In the genomic region with DNA sequence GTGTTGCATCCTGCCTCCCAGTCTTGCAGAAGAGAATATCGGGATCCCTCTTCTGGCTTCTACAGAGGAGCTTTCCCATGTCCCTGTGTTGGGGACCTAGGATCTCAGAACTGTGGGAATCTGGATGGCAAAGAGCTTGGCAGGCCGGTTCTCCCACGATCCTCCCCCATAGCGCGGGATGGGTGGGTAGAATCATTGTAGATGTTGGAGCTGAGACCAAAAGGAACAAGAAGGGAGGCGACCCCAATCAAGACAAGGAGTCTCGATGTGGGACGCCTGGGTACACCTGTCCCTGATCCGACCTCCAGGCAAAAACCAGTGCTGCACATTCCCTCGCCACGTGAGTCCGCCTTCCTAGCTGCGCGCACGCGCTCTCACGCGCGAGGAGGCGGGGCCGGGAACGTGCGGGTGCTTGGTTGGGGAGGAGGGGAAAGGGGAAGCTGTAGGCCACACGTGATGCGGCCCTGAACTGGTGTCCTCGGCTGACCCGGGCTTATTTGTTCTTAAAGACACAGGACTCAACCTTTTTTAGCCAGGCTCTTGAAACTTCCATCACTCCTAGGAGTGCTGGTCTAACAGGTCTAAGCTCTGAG, we compare ENCODE assay signal across 7 mouse cellular contexts. TPM values are rescaled to one million over a fixed set of nuclear protein-coding genes. Genes with fewer than 3 reads are reported as not detected.
A peak's percentile ranks its signal among the peaks of the same experiment; 100 is the strongest.
DNase-seq lines count a peak whose midpoint lies in the region; ATAC-seq and TF ChIP-seq lines count a peak whose summit lies in the region.

No protein-coding gene starts in this region.

- ATAC-seq in embryonic facial prominence, embryonic 11.5 days (replicated peaks; ENCODE audit: insufficient number of reproducible peaks, low FRiP score, low TSS enrichment, low read depth) = no peak
- peak; percentile 25 for ATAC-seq in limb, embryonic 14.5 days (ENCODE audit: low FRiP score, low read depth)
- no peak for ATAC-seq in midbrain, embryonic 16.5 days

- peak overlapping the region; percentile 56 for H3K4me3 ChIP-seq in embryonic facial prominence, embryonic 11.5 days (ENCODE audit: low read depth, low read length)
- H3K4me3 ChIP-seq in limb, embryonic 14.5 days (replicated peaks; ENCODE audit: low read length) = peak overlapping the region; percentile 63
- H3K4me3 ChIP-seq in midbrain, embryonic 16.5 days (ENCODE audit: low read depth, low read length) = peak overlapping the region; percentile 62
- H3K4me3 ChIP-seq in spleen, adult 2 months (ENCODE audit: extremely low read depth, insufficient read depth, insufficient read length) = peak overlapping the region; percentile 56

- no peaks in the 10 kb centered on the region for H3K27me3 ChIP-seq in embryonic facial prominence, embryonic 11.5 days (ENCODE audit: control insufficient read depth, insufficient read depth, low read length)
- H3K27me3 ChIP-seq in limb, embryonic 14.5 days (ENCODE audit: control insufficient read depth, insufficient read depth, low read length) = no peaks in the 10 kb centered on the region
- no peaks in the 10 kb centered on the region for H3K27me3 ChIP-seq in midbrain, embryonic 16.5 days (ENCODE audit: control insufficient read depth, insufficient read depth, low read depth, low read length)
- H3K27me3 ChIP-seq in spleen, adult 2 months (ENCODE audit: control insufficient read depth, insufficient read depth, low read length) = no peaks in the 10 kb centered on the region

- peak overlapping the region; percentile 95 for H3K4me2 ChIP-seq in embryonic facial prominence, embryonic 11.5 days (ENCODE audit: low read depth, low read length)
- peak overlapping the region; percentile 88 for H3K4me2 ChIP-seq in limb, embryonic 14.5 days (replicated peaks; ENCODE audit: low read depth, low read length, severe bottlenecking)
- peak overlapping the region; percentile 98 for H3K4me2 ChIP-seq in midbrain, embryonic 16.5 days (ENCODE audit: low read length)

- peak overlapping the region; percentile 31 for H3K27ac ChIP-seq in embryonic facial prominence, embryonic 11.5 days (replicated peaks; ENCODE audit: low read depth, low read length)
- H3K27ac ChIP-seq in limb, embryonic 14.5 days (replicated peaks; ENCODE audit: low read depth, low read length) = peak overlapping the region; percentile 74
- peak overlapping the region; percentile 60 for H3K27ac ChIP-seq in midbrain, embryonic 16.5 days (ENCODE audit: low read length)
- peak overlapping the region; percentile 84 for H3K27ac ChIP-seq in spleen, adult 2 months (ENCODE audit: insufficient read depth, low read length)

- no peaks in the 10 kb centered on the region for H3K9me3 ChIP-seq in embryonic facial prominence, embryonic 11.5 days (replicated peaks; ENCODE audit: control insufficient read depth, low read length)
- H3K9me3 ChIP-seq in limb, embryonic 14.5 days (ENCODE audit: control insufficient read depth, low read length) = no peaks in the 10 kb centered on the region
- no peaks in the 10 kb centered on the region for H3K9me3 ChIP-seq in midbrain, embryonic 16.5 days (replicated peaks; ENCODE audit: control insufficient read depth, low read length, poor library complexity, severe bottlenecking)

- under 1% methylated on average over 27 of the region's 27 CpGs for WGBS in embryonic facial prominence, embryonic 11.5 days
- WGBS in limb, embryonic 14.5 days = 0% methylated on average over 27 of the region's 27 CpGs
- 1% methylated on average over 27 of the region's 27 CpGs for WGBS in midbrain, embryonic 16.5 days
- WGBS in spleen, adult 2 months = 0% methylated on average over 27 of the region's 27 CpGs

- peaks cover 15% of the 10 kb centered on the region for H3K4me1 ChIP-seq in embryonic facial prominence, embryonic 11.5 days (ENCODE audit: control insufficient read depth, insufficient read depth, low read length)
- H3K4me1 ChIP-seq in limb, embryonic 14.5 days (ENCODE audit: control insufficient read depth, insufficient read depth, low read length) = peaks cover 29% of the 10 kb centered on the region
- peaks cover 65% of the 10 kb centered on the region for H3K4me1 ChIP-seq in midbrain, embryonic 16.5 days (ENCODE audit: control insufficient read depth, insufficient read depth, low read length)
- H3K4me1 ChIP-seq in spleen, adult 2 months (ENCODE audit: control insufficient read depth, insufficient read depth, insufficient read length) = peaks cover 23% of the 10 kb centered on the region

- no peak for TF ChIP-seq POLR2A in limb, embryonic 14.5 days (IDR thresholded peaks at IDR 0.05; ENCODE audit: borderline replicate concordance, extremely low read depth, insufficient read depth, insufficient read length)
- peak; percentile 20; the same call in 1 of the 2 replicates for TF ChIP-seq POLR2A in spleen, adult 2 months (IDR thresholded peaks at IDR 0.05; ENCODE audit: low read depth, low read length)

- H3K36me3 ChIP-seq in embryonic facial prominence, embryonic 11.5 days (replicated peaks; ENCODE audit: control insufficient read depth, insufficient read depth, low read depth, low read length) = peaks cover 7% of the 10 kb centered on the region
- peaks cover 34% of the 10 kb centered on the region for H3K36me3 ChIP-seq in limb, embryonic 14.5 days (ENCODE audit: control insufficient read depth, insufficient read depth, low read length)
- H3K36me3 ChIP-seq in midbrain, embryonic 16.5 days (ENCODE audit: control insufficient read depth, insufficient read depth, low read length) = peaks cover 20% of the 10 kb centered on the region
- peaks cover 19% of the 10 kb centered on the region for H3K36me3 ChIP-seq in spleen, adult 2 months (ENCODE audit: control insufficient read depth, insufficient read depth, low read length)

- H3K9ac ChIP-seq in embryonic facial prominence, embryonic 11.5 days (replicated peaks; ENCODE audit: low read length) = peak overlapping the region; percentile 29
- H3K9ac ChIP-seq in limb, embryonic 14.5 days (ENCODE audit: low read depth, low read length, severe bottlenecking) = no peak overlapping the region
- peak overlapping the region; percentile 84 for H3K9ac ChIP-seq in midbrain, embryonic 16.5 days (ENCODE audit: low read depth, low read length)

- TF ChIP-seq CTCF in spleen, adult 2 months (IDR thresholded peaks at IDR 0.05; ENCODE audit: extremely low read depth, insufficient read depth, insufficient read length, insufficient replicate concordance) = no peak

- DNase-seq in adrenal gland, postnatal 10 days = peak; percentile 98
- DNase-seq in embryonic facial prominence, embryonic 11.5 days (ENCODE audit: low spot score) = peak; percentile 91
- peak; percentile 98 for DNase-seq in heart, adult 8-10 months (ENCODE audit: low spot score)
- DNase-seq in kidney, adult 9 months = peak; percentile 100
- peak; percentile 84 for DNase-seq in limb, embryonic 14.5 days (ENCODE audit: low spot score)
- DNase-seq in spleen, adult 2 months (ENCODE audit: low read depth in 1 of 2, low spot score in 2 of 2) = peak; percentile 90 to 93

RNA-seq across cellular contexts. Expression of a gene that starts 2.6 kb away (rescaled TPM):
- total RNA-seq in adrenal gland, postnatal 10 days (2021) = 10 to 100 TPM; 21.4 to 62.3 TPM
- polyA plus RNA-seq in embryonic facial prominence, embryonic 11.5 days (2014; fragmentation: Nextera tagmentation; extraction: Ambion mirVana) = 4.9 and 5.6 TPM in 2 replicates
- total RNA-seq in heart, adult 8-10 months (2022) = 100 to 1,000 TPM in 3 of 4 experiments, 10 to 100 TPM in 1; 72.2 to 183 (median 152) TPM
- polyA plus RNA-seq in limb, embryonic 14.5 days (2012; rRNA removed) = 15.1 and 16.8 TPM in 2 replicates
- 7.0 and 8.9 TPM in 2 replicates for polyA plus RNA-seq in limb, embryonic 14.5 days (2014; fragmentation: Nextera tagmentation; extraction: Ambion mirVana)
- 2.3 and 3.4 TPM in 2 replicates for polyA plus RNA-seq in midbrain, embryonic 16.5 days (2015; fragmentation: Nextera tagmentation; extraction: Ambion mirVana)
- polyA plus RNA-seq in spleen, adult 2 months (2012; rRNA removed) = 20.0 and 30.1 TPM in 2 replicates

RNA-seq across cellular contexts. Expression of a gene that starts 7.8 kb away (rescaled TPM):
- 1,000 to 10,000 TPM; 1,029 to 1,042 TPM for total RNA-seq in adrenal gland, postnatal 10 days (2021)
- 1,026 and 1,114 TPM in 2 replicates for polyA plus RNA-seq in embryonic facial prominence, embryonic 11.5 days (2014; fragmentation: Nextera tagmentation; extraction: Ambion mirVana)
- total RNA-seq in heart, adult 8-10 months (2022) = 100 to 1,000 TPM; 552 to 697 (median 598) TPM
- polyA plus RNA-seq in limb, embryonic 14.5 days (2012; rRNA removed) = 1,056 and 1,196 TPM in 2 replicates
- 1,210 and 1,246 TPM in 2 replicates for polyA plus RNA-seq in limb, embryonic 14.5 days (2014; fragmentation: Nextera tagmentation; extraction: Ambion mirVana)
- 475 and 495 TPM in 2 replicates for polyA plus RNA-seq in midbrain, embryonic 16.5 days (2015; fragmentation: Nextera tagmentation; extraction: Ambion mirVana)
- 1,792 and 2,504 TPM in 2 replicates for polyA plus RNA-seq in spleen, adult 2 months (2012; rRNA removed)

RNA-seq across cellular contexts. Expression of a gene that starts 7.8 kb away (rescaled TPM):
- total RNA-seq in adrenal gland, postnatal 10 days (2021) = 10 to 100 TPM in 1 of 2 experiments, 1 to 10 TPM in 1; 7.6 to 14.5 TPM
- 6.9 and 8.7 TPM in 2 replicates for polyA plus RNA-seq in embryonic facial prominence, embryonic 11.5 days (2014; fragmentation: Nextera tagmentation; extraction: Ambion mirVana)
- 1 to 10 TPM; 5.5 to 8.7 (median 8.1) TPM for total RNA-seq in heart, adult 8-10 months (2022)
- polyA plus RNA-seq in limb, embryonic 14.5 days (2012; rRNA removed) = 34.1 and 46.4 TPM in 2 replicates
- polyA plus RNA-seq in limb, embryonic 14.5 days (2014; fragmentation: Nextera tagmentation; extraction: Ambion mirVana) = 9.5 and 10.6 TPM in 2 replicates
- polyA plus RNA-seq in midbrain, embryonic 16.5 days (2015; fragmentation: Nextera tagmentation; extraction: Ambion mirVana) = 71.6 and 89.9 TPM in 2 replicates
- polyA plus RNA-seq in spleen, adult 2 months (2012; rRNA removed) = 2.4 and 4.6 TPM in 2 replicates

RNA-seq across cellular contexts. Expression of a gene that starts 10.3 kb away (rescaled TPM):
- 10 to 100 TPM; 28.0 to 28.8 TPM for total RNA-seq in adrenal gland, postnatal 10 days (2021)
- polyA plus RNA-seq in embryonic facial prominence, embryonic 11.5 days (2014; fragmentation: Nextera tagmentation; extraction: Ambion mirVana) = 14.9 and 17.3 TPM in 2 replicates
- 10 to 100 TPM; 15.3 to 19.3 (median 18.4) TPM for total RNA-seq in heart, adult 8-10 months (2022)
- polyA plus RNA-seq in limb, embryonic 14.5 days (2012; rRNA removed) = 36.9 and 48.5 TPM in 2 replicates
- 27.5 and 29.2 TPM in 2 replicates for polyA plus RNA-seq in limb, embryonic 14.5 days (2014; fragmentation: Nextera tagmentation; extraction: Ambion mirVana)
- 21.9 and 23.0 TPM in 2 replicates for polyA plus RNA-seq in midbrain, embryonic 16.5 days (2015; fragmentation: Nextera tagmentation; extraction: Ambion mirVana)
- 41.0 and 56.3 TPM in 2 replicates for polyA plus RNA-seq in spleen, adult 2 months (2012; rRNA removed)

RNA-seq across cellular contexts. Expression of a gene that starts 13.3 kb away (rescaled TPM):
- total RNA-seq in adrenal gland, postnatal 10 days (2021) = under 1 TPM; 0.21 to 0.30 TPM
- 0.27 and 0.42 TPM in 2 replicates for polyA plus RNA-seq in embryonic facial prominence, embryonic 11.5 days (2014; fragmentation: Nextera tagmentation; extraction: Ambion mirVana)
- under 1 TPM in 3 of 4 experiments, not detected in 1; 0.16 to 0.25 (median 0.23) TPM for total RNA-seq in heart, adult 8-10 months (2022)
- polyA plus RNA-seq in limb, embryonic 14.5 days (2012; rRNA removed) = 1.7 and 2.8 TPM in 2 replicates
- polyA plus RNA-seq in limb, embryonic 14.5 days (2014; fragmentation: Nextera tagmentation; extraction: Ambion mirVana) = 0.46 and 0.92 TPM in 2 replicates
- 0.24 and 0.28 TPM in 2 replicates for polyA plus RNA-seq in midbrain, embryonic 16.5 days (2015; fragmentation: Nextera tagmentation; extraction: Ambion mirVana)
- 0.68 and 1.5 TPM in 2 replicates for polyA plus RNA-seq in spleen, adult 2 months (2012; rRNA removed)

Comparison
In these comparisons a context has a peak if more than half of its experiments do, and no peak if none do; other contexts are left out.
1. H3K27ac ChIP-seq: peak in every context shown above with its lines; median percentile 84 in spleen, adult 2 months; 74 in limb, embryonic 14.5 days; 60 in midbrain, embryonic 16.5 days; 31 in embryonic facial prominence, embryonic 11.5 days.